Mouse (Mus musculus) neural tube, embryonic 12.5 days (tissue): Measurements from ENCODE around the gene Scfd1. TPM values are rescaled to one million over a fixed set of nuclear protein-coding genes. Genes with fewer than 3 reads are reported as not detected.

Source experiments
- ATAC-seq: fragments of 200-750 bp; cut with Nextera tagmentation; 2 replicates; pipeline ENCODE4 v1.8.0; 2017; ENCODE audit warnings: low read depth, mild to moderate bottlenecking, moderate TSS enrichment, moderate library complexity; ENCODE audit not compliant: low FRiP score
- H3K27ac ChIP-seq: fragments of 300-500 bp; sonication (generic); 2 replicates; pipeline ENCODE4 v1.5.1; 2016
- H3K27me3 ChIP-seq: fragments of 300-500 bp; sonication (generic); replicated peaks from 2 replicates; pipeline ENCODE4 v1.6.1; 2016; ENCODE audit warnings: mild to moderate bottlenecking
- H3K36me3 ChIP-seq: fragments of 300-500 bp; sonication (generic); 2 replicates; pipeline ENCODE4 v1.6.1; 2016; ENCODE audit warnings: mild to moderate bottlenecking
- H3K4me1 ChIP-seq: fragments of 300-500 bp; sonication (generic); 2 replicates; pipeline ENCODE4 v1.6.1; 2016
- H3K4me2 ChIP-seq: fragments of 300-500 bp; sonication (generic); replicated peaks from 2 replicates; pipeline ENCODE4 v1.6.1; 2016; ENCODE audit warnings: mild to moderate bottlenecking
- H3K4me3 ChIP-seq: fragments of 300-500 bp; sonication (generic); 2 replicates; pipeline ENCODE4 v1.5.1; 2016
- H3K9ac ChIP-seq: fragments of 300-500 bp; sonication (generic); 2 replicates; pipeline ENCODE4 v1.6.1; 2016; ENCODE audit warnings: mild to moderate bottlenecking
- H3K9me3 ChIP-seq: fragments of 300-500 bp; sonication (generic); 2 replicates; pipeline ENCODE4 v1.6.1; 2016; ENCODE audit warnings: mild to moderate bottlenecking
- WGBS: fragments of 180-500 bp; shearing (Covaris S2); methylation state at CpG from one replicate; pipeline ENCODE4 v1.1.7; 2016; 5-methylcytosine and 5-hydroxymethylcytosine counted together
- polyA plus RNA-seq: library from polyadenylated mRNA; unstranded; fragments of >200 nt; fragmentation: Nextera tagmentation; extraction: Ambion mirVana; gene quantifications from 2 replicates; pipeline ENCODE4 v1.2.1, GENCODE M21; 2016

Scfd1 gene
- polyA plus RNA-seq = 68.9 and 73.2 TPM in 2 replicates

- H3K27me3 ChIP-seq = no peaks in the 10 kb centered on the region
- WGBS = 2% methylated on average over 34 of the region's 34 CpGs
- H3K9ac ChIP-seq = peak within 1 kb of the TSS; percentile 64
- peak within 1 kb of the TSS; percentile 57 for H3K27ac ChIP-seq
- peak within 1 kb of the TSS; percentile 68 for H3K4me3 ChIP-seq
- H3K4me1 ChIP-seq = no peaks in the 10 kb centered on the region
- peak; percentile 100 for ATAC-seq
- no peaks in the 10 kb centered on the region for H3K9me3 ChIP-seq
- peak within 1 kb of the TSS; percentile 68 for H3K4me2 ChIP-seq
- H3K36me3 ChIP-seq = peaks cover 9% of the 10 kb centered on the region
Observed at GRCm38 (mm10) chr12:51377003-51377887, at the start of gene Scfd1. Gene Scfd1 (plus strand): TSS chr12:51377510.

GRCm38 (mm10) chr12:51337014-51337413 is 40.3 kb upstream of the Scfd1 start:
- Histone ChIP-seq H3K27ac (no peak overlapping the region), H3K36me3 (no peaks in the 10 kb centered on the region), H3K4me2 (no peak overlapping the region), H3K27me3 (no peaks in the 10 kb centered on the region), H3K9ac (no peak overlapping the region), H3K4me3 (no peak overlapping the region), H3K4me1 (no peaks in the 10 kb centered on the region), H3K9me3 (no peaks in the 10 kb centered on the region)
- no peak for ATAC-seq
- 88% methylated on average over 1 of the region's 1 CpGs for WGBS

GRCm38 (mm10) chr12:51346121-51346520 is 31.2 kb upstream of the Scfd1 start:
- Histone ChIP-seq H3K4me3 (no peak overlapping the region), H3K9ac (no peak overlapping the region), H3K4me1 (peaks cover 12% of the 10 kb centered on the region), H3K27ac (no peak overlapping the region), H3K27me3 (no peaks in the 10 kb centered on the region), H3K36me3 (no peaks in the 10 kb centered on the region), H3K9me3 (no peaks in the 10 kb centered on the region), H3K4me2 (no peak overlapping the region)
- no peak for ATAC-seq
- 36% methylated on average over 4 of the region's 4 CpGs for WGBS

- no peaks in the 10 kb centered on the region for H3K27me3 ChIP-seq
- H3K9me3 ChIP-seq = no peaks in the 10 kb centered on the region
- peak within 1 kb of the TSS; percentile 80 for H3K27ac ChIP-seq
- WGBS = under 1% methylated on average over 70 of the region's 70 CpGs
- ATAC-seq = peak; percentile 97
- peak within 1 kb of the TSS; percentile 79 for H3K9ac ChIP-seq
- H3K4me1 ChIP-seq = peaks cover 12% of the 10 kb centered on the region
- peak within 1 kb of the TSS; percentile 76 for H3K4me3 ChIP-seq
- peaks cover 5% of the 10 kb centered on the region for H3K36me3 ChIP-seq
- peak within 1 kb of the TSS; percentile 65 for H3K4me2 ChIP-seq
Observed at GRCm38 (mm10) chr12:51347988-51348697, 29.2 kb upstream of the Scfd1 start, which contains the start of gene G2e3. Gene G2e3 (plus strand): TSS chr12:51348061.

- Histone ChIP-seq H3K9ac (peak overlapping the region; percentile 79), H3K9me3 (no peaks in the 10 kb centered on the region), H3K27ac (peak overlapping the region; percentile 80), H3K4me2 (peak overlapping the region; percentile 65), H3K36me3 (peaks cover 9% of the 10 kb centered on the region), H3K4me1 (peaks cover 12% of the 10 kb centered on the region), H3K27me3 (no peaks in the 10 kb centered on the region), H3K4me3 (peak overlapping the region; percentile 76)
- WGBS = 1% methylated on average over 10 of the region's 10 CpGs
- peak; percentile 71 for ATAC-seq
Observed at GRCm38 (mm10) chr12:51348698-51348998, 28.7 kb upstream of the Scfd1 start.

- peaks cover 55% of the 10 kb centered on the region for H3K36me3 ChIP-seq
- no peak overlapping the region for H3K4me3 ChIP-seq
- H3K9ac ChIP-seq = no peak overlapping the region
- peaks cover 7% of the 10 kb centered on the region for H3K4me1 ChIP-seq
- H3K4me2 ChIP-seq = no peak overlapping the region
- WGBS = 90% methylated on average over 8 of the region's 8 CpGs
- ATAC-seq = no peak
- no peaks in the 10 kb centered on the region for H3K9me3 ChIP-seq
- no peak overlapping the region for H3K27ac ChIP-seq
- no peaks in the 10 kb centered on the region for H3K27me3 ChIP-seq
Observed at GRCm38 (mm10) chr12:51355296-51355695, 22.0 kb upstream of the Scfd1 start.

GRCm38 (mm10) chr12:51361294-51361693 is 16.0 kb upstream of the Scfd1 start:
- ATAC-seq = no peak
- Histone ChIP-seq H3K4me3 (no peak overlapping the region), H3K36me3 (peaks cover 65% of the 10 kb centered on the region), H3K9me3 (no peaks in the 10 kb centered on the region), H3K27ac (no peak overlapping the region), H3K9ac (no peak overlapping the region), H3K4me2 (no peak overlapping the region), H3K4me1 (no peaks in the 10 kb centered on the region), H3K27me3 (no peaks in the 10 kb centered on the region)

- Histone ChIP-seq H3K9me3 (no peaks in the 10 kb centered on the region), H3K27ac (no peak overlapping the region), H3K27me3 (no peaks in the 10 kb centered on the region), H3K9ac (no peak overlapping the region), H3K4me3 (no peak overlapping the region), H3K36me3 (peaks cover 66% of the 10 kb centered on the region), H3K4me1 (no peaks in the 10 kb centered on the region), H3K4me2 (no peak overlapping the region)
- 100% methylated on average over 1 of the region's 1 CpGs for WGBS
- no peak for ATAC-seq
Observed at GRCm38 (mm10) chr12:51362898-51363297, 14.4 kb upstream of the Scfd1 start.

GRCm38 (mm10) chr12:51368504-51368903 is 8.8 kb upstream of the Scfd1 start:
- no peak overlapping the region for H3K27ac ChIP-seq
- 100% methylated on average over 3 of the region's 3 CpGs for WGBS
- no peak overlapping the region for H3K4me3 ChIP-seq
- peaks cover 51% of the 10 kb centered on the region for H3K36me3 ChIP-seq
- no peaks in the 10 kb centered on the region for H3K4me1 ChIP-seq
- no peaks in the 10 kb centered on the region for H3K27me3 ChIP-seq
- no peak overlapping the region for H3K9ac ChIP-seq
- H3K4me2 ChIP-seq = no peak overlapping the region
- no peaks in the 10 kb centered on the region for H3K9me3 ChIP-seq
- ATAC-seq = no peak

GRCm38 (mm10) chr12:51377888-51378190 is 529 bp downstream of the Scfd1 start:
- ATAC-seq = 0 out of 2 replicates have a peak, but pooled peaks have one; percentile 3
- Histone ChIP-seq H3K4me1 (no peaks in the 10 kb centered on the region), H3K9ac (peak overlapping the region; percentile 64), H3K27me3 (no peaks in the 10 kb centered on the region), H3K4me3 (peak overlapping the region; percentile 68), H3K4me2 (peak overlapping the region; percentile 68), H3K27ac (peak overlapping the region; percentile 57), H3K9me3 (no peaks in the 10 kb centered on the region), H3K36me3 (peaks cover 4% of the 10 kb centered on the region)
- WGBS = 20% methylated on average over 6 of the region's 6 CpGs

- no peak overlapping the region for H3K27ac ChIP-seq
- no peaks in the 10 kb centered on the region for H3K4me1 ChIP-seq
- ATAC-seq = no peak
- no peak overlapping the region for H3K9ac ChIP-seq
- no peak overlapping the region for H3K4me3 ChIP-seq
- H3K36me3 ChIP-seq = peaks cover 48% of the 10 kb centered on the region
- 92% methylated on average over 6 of the region's 6 CpGs for WGBS
- H3K27me3 ChIP-seq = no peaks in the 10 kb centered on the region
- no peaks in the 10 kb centered on the region for H3K9me3 ChIP-seq
- no peak overlapping the region for H3K4me2 ChIP-seq
Observed at GRCm38 (mm10) chr12:51399871-51400270, 22.6 kb downstream of the Scfd1 start.

GRCm38 (mm10) chr12:51402060-51402698 is 24.9 kb downstream of the Scfd1 start:
- Histone ChIP-seq H3K36me3 (peaks cover 37% of the 10 kb centered on the region), H3K9ac (no peak overlapping the region), H3K4me3 (no peak overlapping the region), H3K9me3 (no peaks in the 10 kb centered on the region), H3K4me2 (no peak overlapping the region), H3K27me3 (no peaks in the 10 kb centered on the region), H3K4me1 (no peaks in the 10 kb centered on the region), H3K27ac (no peak overlapping the region)
- ATAC-seq = peak; percentile 25; the same call in 1 of the 2 replicates
- 78% methylated on average over 5 of the region's 5 CpGs for WGBS
